Mouse (Mus musculus): ENCODE data around the gene Hao1.

GRCm38 (mm10) chr2:134552358-134552757 lies 1.8 kb downstream of the Hao1 start:
- TF ChIP-seq MAX (IDR thresholded peaks at IDR 0.05): no peak
- no peak for TF ChIP-seq CTCF (IDR thresholded peaks at IDR 0.05; ENCODE audit: control insufficient read depth, insufficient read depth, insufficient read length)

Data from C2C12 (cell line).